Mouse (Mus musculus): ENCODE data around the gene Rspry1.

The Rspry1 gene

DNA sequence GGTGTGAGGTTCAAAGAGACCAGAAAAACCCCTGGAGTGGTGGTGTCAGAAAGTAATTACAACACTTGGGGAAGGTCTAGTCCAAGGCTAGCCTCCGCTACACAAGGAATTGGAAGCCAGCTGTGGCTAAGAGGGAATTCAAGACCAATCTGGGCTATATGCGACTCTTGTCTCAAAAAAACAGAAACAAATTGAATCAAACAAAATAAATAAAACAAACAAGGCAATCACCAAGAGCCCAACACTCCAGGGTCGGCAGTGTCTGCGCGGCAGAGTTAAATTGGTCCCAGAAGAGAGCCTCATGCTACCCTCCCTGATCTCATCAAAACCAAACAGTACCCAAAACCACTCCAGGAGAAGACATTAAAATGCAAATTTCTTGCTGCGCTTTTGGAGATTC lies 93.0 kb downstream of the Rspry1 start:
- no peak for DNase-seq

DNA sequence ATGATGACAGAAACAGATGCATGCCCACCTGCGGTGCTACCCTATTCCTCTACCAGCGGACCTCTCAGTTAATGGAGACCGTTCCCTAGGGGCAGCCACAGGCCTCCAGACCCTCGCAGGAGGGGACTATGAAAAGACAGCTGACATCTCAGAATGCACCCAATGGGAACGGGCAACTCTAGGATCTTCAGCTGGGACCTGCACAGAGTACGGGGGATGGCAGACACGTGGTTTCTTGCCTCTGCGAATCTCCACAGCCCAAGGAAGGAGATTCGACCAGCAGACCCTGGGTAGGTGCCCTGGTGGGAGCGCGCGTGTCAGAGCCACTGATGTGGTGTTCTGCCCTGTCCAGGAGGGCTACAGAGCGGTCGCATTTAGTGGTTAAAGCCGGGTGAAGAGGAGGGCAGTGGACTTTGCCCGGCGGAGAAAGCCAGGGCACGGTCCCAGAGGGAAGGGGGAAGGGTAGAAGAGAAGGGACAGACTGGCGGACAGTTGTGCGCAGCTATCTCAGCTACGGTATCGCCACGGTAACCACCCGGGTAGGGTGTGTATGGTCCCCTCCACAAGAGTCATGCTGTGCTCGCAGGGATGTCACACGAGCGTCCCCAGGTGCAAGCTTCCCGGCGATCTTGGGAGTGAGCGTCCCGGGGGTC lies 93.7 kb downstream of the Rspry1 start:
- no peak for DNase-seq

DNA sequence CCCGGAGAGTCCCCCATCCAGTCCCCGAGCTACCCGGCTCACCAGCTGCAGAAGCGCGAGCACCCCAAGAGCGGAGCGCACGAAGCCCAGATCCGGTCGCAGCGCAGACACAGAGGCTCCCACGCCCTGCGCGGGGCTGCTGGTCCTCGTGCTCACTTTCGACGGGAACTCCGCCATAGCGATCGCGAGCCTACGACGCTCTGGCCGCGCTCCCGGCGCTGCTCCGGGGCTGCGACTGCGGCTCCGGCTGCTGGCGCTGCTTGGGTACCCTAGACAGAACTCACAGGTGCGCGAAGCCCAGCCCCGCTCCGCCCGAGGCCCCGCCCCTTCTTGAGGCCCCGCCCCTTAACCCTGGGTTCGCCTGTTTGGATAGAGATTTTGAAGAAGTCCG lies 94.3 kb downstream of the Rspry1 start, which contains the start of gene Pllp:
Gene Pllp (minus strand): TSS at position 285 of the 391 bp plus-strand sequence.
- DNase-seq: no peak

DNA sequence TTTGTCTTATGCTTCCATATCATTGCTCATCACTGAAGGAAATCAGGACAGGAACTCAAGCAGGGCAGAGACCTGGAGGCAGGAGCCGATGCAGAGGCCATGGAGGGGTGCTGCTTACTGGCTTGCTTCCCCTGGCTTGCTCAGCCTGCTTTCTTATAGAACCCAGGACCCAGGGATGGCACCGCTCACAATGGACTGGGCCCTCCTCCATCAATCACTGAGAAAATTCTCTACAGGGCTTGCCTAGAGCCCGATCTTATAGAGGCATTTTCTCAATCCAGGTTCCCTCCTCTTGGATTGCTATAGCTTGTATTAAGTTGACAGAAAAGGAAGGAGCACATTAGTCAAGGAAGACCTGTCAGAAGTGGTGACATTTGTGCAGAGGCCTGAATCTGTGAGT lies 94.8 kb downstream of the Rspry1 start:
- DNase-seq: no peak

DNA sequence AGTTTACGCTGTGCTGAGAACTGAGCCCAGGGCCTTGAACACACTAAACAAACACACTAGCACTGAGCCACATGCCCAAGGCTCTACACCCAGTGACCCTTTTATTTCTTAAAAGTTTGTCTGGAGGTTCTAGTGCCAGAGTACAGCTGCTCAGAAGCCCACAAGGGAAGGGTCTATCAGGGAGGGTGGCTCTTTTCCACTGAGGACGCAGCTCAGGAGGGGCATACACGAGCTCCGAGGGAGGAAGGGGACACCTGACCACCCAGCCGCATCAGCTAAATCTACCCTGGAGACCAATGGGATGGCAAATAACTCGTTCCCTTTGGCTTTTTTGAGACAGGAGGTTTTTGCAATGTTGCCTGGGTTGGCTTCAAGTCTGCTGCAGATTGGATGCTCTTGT lies 96.2 kb downstream of the Rspry1 start:
- DNase-seq: no peak

DNA sequence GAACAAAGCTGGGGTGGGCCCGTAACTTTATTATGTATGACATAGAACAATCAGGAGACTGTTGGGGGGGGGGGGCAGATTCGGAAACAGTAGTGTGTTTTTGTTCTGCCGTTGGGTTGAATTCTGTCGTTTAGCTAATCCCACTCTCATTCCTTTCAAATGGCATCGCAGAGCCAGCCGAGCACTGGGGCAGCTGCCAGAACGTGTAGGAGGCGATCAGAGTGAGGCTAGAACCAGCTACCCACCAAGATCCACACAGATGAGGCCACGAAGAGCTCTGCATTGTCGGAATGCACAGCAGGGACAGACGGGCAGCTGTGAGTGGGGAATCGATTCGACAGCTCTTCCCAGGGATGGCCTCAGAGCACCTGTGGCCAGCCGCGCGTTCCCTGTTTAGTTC lies 97.6 kb downstream of the Rspry1 start:
- DNase-seq: no peak

DNA sequence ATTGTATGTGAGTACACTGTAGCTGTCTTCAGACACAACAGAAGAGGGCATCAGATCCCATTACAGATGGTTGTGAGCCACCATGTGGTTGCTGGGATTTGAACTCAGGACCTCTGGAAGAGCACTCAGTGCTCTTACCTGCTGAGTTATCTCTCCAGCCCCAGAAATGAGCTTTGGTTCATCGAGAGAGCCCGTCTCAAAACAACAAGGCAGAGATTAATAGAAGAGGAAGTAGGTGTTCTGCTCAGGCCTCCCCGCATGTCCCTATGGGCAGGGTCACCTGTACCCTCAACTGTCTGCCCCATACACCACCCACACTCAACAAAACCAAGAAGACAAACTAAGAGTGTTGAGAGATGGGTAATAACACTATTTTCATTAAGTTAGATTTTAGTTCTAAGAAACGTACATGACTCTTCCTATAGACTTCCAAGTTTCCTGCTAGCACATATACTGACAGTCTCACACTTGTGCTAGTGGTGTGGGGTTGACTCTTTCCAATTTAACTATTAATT lies 98.7 kb downstream of the Rspry1 start:
- no peak for DNase-seq

DNA sequence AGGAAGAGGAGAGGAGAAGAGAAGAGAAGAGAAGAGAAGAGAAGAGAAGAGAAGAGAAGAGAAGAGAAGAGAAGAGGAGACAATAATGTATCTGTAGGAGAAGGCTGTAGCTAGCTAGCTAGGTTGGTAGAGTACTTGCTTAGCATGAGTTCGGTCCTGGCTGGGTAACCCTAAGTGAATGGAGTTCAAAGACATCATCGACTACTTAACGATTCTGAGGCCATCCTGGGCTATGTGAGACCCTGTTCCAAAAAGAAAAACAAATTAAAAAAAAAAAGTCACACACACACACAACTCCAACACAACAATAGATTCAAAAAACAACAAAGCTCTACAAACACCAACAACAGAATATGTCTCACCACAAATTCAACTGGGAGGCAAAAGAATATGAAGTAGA lies 100.4 kb downstream of the Rspry1 start:
- no peak for DNase-seq

DNA sequence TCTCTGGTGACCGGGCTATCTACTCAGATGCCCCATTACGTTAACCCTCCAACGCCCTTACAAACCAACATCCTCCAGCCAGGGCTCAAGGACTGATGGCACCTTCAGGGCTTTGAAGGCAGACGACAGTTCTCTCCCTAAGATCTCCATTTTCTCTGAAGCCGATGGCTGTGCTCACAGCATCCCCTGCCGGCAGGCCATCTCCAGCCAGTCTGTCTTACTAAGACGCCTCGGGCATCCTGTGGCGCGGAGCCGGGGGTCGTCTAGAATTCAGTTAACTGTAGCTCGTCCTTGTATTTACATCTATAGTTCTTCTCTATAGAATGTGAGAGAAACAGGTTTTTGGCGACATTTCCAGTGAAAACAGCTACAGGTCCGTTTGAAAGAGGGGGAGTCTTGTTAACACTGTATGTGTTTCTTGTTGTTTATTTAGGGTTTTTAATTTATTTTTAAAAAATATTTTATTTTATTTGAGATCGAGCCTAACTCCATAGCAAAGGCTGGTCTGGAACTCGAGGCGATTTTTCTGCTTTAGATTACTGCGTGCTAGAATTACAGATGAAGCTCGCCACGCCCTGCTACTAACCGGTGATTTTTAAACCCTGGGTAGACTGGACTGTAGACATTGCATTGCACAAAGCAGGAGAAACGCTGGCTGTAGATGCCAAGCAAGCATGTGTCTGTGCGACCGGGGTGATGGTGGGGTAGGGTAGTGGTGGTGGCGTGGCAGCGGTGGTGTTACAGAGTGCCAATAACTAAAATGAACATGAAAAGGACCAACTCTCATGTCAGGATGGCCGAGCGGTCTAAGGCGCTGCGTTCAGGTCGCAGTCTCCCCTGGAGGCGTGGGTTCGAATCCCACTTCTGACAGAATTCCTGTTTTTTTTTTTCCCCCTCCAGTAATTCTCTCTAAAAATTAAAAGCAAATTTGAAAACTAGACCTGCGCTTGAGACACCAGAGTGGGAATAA lies 101.4 kb downstream of the Rspry1 start:
- peak; percentile 81 for DNase-seq

DNA sequence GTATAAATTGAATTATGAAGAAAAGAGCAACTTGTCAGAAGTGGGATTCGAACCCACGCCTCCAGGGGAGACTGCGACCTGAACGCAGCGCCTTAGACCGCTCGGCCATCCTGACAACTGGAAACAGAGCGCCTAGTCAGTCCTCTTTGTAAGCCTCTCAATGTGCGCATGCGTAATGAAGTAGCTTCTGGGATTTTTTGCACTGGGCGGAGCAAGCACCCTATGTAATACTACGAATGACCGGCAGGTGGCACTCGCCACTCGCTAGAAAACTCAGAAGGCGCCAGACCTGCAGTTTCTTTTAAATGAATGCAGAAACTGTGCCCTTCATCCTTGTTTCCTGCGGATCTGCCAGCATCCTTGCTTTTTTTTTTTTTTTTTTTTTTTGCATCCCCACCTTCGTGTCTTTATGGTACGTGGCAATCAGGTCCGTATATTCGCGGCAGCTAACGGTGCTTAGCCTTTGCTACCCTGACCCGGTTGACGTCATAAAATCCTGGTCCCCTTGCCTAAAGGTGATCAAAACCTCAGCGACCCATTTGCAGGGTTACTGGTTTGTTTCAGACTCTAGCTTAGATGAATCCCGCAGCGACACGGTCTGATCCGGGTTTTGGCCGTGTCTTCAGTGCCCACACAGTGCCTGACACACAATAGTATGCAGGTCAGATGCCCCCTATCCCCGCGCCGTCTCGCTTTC lies 102.4 kb downstream of the Rspry1 start:
- peak; percentile 99 for DNase-seq

DNA sequence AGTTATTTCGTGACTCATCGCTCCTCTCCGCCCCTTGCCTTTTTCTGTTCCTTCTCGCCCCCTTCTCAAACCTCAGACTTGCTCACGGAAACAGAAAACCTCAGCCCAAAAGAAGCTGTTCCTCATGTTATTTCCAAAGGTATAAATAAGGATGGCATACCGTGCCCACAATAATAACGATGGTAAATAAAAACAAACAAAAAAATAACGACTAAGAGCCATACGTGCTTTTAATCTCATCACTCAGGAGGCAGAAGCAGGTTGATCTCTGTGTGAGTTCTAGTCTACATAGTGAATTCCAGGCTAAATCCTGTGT lies 102.9 kb downstream of the Rspry1 start:
- no peak for DNase-seq

DNA sequence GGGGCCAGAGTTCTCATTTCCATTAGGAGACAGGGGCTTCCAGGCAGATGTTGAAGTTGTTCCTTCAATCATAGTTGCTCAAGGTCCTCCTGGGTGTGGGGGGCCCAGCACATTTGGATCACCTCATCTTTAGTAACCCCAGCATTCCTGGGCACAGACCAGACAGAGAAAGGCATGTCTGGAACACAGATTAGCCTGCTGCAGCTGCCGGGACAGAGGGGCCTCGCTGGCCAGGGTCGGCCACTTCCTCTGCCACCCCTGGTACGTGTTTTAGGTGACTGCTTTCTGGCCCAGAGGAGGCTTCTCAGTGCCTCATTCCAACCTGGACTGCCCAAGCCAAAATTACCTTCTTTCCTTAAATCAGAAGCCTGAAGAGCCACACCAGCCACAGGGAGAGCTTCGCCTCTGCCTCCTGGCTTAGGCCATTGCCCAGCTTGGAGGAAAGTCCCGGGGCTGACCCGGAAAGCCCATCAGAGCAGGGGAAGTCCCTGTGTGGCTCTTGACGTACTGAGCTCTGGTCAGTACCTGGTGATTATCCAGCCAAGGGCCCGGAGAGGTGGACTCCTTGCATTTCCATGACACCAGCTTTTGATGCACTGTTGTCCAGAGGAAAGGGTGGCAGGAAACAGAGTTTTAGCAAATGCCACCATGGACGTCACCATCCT lies 104.0 kb downstream of the Rspry1 start:
- DNase-seq: peak; percentile 26

DNA sequence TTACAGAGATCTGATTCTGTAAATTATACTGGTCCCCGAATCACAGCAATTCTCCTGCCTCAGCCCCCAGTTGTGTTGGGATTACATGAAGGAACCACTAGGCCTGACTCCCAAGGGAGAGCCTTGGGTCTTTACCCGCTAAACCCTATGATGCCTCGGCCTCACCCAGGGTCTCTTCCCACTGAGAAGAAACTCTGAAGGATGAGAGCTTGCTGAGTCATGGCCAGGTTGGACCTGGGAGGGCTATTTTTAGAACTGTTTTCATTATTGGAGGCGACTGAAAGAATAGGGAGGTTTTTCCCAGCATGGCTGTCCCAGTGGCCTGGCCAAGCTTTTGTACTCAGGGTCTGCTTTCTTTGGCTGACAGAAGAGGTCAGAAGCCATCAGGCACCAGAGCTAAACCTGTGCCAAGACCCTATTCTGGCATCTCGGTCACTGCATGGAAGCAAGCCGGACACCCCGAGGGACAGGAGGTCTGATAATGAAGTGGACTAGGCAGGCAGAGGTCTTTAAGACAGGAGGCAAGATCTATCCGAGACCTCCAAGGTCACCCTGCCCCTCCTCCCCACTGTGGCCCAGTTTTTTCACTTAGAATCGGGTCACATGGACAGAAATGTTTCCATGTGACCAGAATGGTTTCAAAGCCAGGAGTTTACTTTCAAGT lies 105.1 kb downstream of the Rspry1 start:
- no peak for DNase-seq

Measured in cerebellum, adult 9-10 months (tissue).